Mouse (Mus musculus) intestine, embryonic 15.5 days (tissue): ENCODE data around the gene Cdk15. TPM values are rescaled to one million over a fixed set of nuclear protein-coding genes. Genes with fewer than 3 reads are reported as not detected.

ENCODE experiments used
- ATAC-seq: fragments of 200-750 bp; cut with Nextera tagmentation; 2 replicates; pipeline ENCODE4 v1.8.0; 2017; ENCODE audit warnings: moderate TSS enrichment, moderate library complexity
- H3K27ac ChIP-seq: fragments of 300-500 bp; sonication (generic); 2 replicates; pipeline ENCODE4 v1.5.1; 2015; ENCODE audit warnings: mild to moderate bottlenecking, inconsistent platforms
- H3K27me3 ChIP-seq: fragments of 300-500 bp; sonication (generic); replicated peaks from 2 replicates; pipeline ENCODE4 v1.6.1; 2015; ENCODE audit warnings: inconsistent platforms
- H3K36me3 ChIP-seq: fragments of 300-500 bp; sonication (generic); 2 replicates; pipeline ENCODE4 v1.6.1; 2015; ENCODE audit warnings: inconsistent platforms
- H3K4me1 ChIP-seq: fragments of 300-500 bp; sonication (generic); replicated peaks from 2 replicates; pipeline ENCODE4 v1.6.1; 2015; ENCODE audit warnings: inconsistent platforms
- H3K4me2 ChIP-seq: fragments of 300-500 bp; sonication (generic); replicated peaks from 2 replicates; pipeline ENCODE4 v1.6.1; 2015; ENCODE audit warnings: mild to moderate bottlenecking, inconsistent platforms
- H3K4me3 ChIP-seq: fragments of 300-500 bp; sonication (generic); replicated peaks from 2 replicates; pipeline ENCODE4 v1.5.1; 2015; ENCODE audit warnings: inconsistent platforms
- H3K9ac ChIP-seq: fragments of 300-500 bp; sonication (generic); 2 replicates; pipeline ENCODE4 v1.6.1; 2015; ENCODE audit warnings: inconsistent platforms
- H3K9me3 ChIP-seq: fragments of 300-500 bp; sonication (generic); 2 replicates; pipeline ENCODE4 v1.6.1; 2016; ENCODE audit warnings: inconsistent platforms
- WGBS: fragments of 180-500 bp; shearing (Covaris S2); methylation state at CpG from one replicate; pipeline ENCODE4 v1.1.7; 2015; 5-methylcytosine and 5-hydroxymethylcytosine counted together
- polyA plus RNA-seq: library from polyadenylated mRNA; unstranded; fragments of >200 nt; fragmentation: Nextera tagmentation; extraction: Ambion mirVana; gene quantifications from 2 replicates; pipeline ENCODE4 v1.2.1, GENCODE M21; 2015

Gene Cdk15
- polyA plus RNA-seq, 1 experiment from 2014 or later = 0.20 TPM

DNA sequence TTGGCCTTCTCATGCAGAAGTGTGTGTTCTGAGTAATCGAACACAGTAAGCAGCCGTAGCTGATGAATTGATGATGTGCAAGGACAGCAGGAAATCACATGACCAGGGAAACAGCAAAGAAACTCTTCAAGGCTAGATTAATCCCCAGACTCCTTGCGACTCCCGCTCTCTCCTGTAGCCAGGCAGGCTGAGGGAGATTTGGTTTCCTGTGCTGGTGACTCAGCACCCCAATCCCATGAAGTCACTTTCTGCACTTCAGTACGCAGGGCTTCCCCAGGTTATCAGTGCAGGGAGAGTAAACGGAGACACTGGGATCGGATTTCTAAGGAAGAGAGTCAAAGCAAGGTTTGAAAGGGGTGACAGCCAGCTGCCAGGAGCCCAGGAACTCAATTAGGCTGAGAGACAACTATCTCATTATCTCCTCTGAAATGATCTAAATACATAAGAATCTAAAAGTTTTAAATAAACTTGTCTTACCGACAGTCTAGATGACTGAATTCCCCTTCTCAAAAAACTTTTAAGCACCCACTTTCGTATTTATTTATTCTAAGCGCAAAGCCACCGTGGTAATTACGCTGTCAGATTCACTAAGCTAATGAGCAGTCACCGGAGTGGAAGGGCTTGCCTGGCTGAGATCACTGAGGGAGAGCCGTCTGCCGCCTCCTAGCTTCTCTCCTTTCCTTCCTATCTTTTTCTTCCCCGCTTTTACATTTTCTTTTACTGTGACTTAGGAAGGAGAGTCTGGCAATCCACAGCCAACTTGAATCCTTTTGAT is 84.3 kb downstream of the Cdk15 start:
- Histone ChIP-seq H3K9me3 (no peaks in the 10 kb centered on the region), H3K27me3 (no peaks in the 10 kb centered on the region), H3K36me3 (no peaks in the 10 kb centered on the region), H3K9ac (no peak overlapping the region), H3K4me2 (peak overlapping the region; percentile 34), H3K4me3 (no peak overlapping the region), H3K27ac (no peak overlapping the region), H3K4me1 (0 out of 2 replicates have a peak, but pooled peaks cover 8% of the 10 kb centered on the region)
- 0 out of 2 replicates have a peak, but pooled peaks have one; percentile 53 for ATAC-seq
- WGBS = 15% methylated on average over 16 of the region's 16 CpGs

DNA sequence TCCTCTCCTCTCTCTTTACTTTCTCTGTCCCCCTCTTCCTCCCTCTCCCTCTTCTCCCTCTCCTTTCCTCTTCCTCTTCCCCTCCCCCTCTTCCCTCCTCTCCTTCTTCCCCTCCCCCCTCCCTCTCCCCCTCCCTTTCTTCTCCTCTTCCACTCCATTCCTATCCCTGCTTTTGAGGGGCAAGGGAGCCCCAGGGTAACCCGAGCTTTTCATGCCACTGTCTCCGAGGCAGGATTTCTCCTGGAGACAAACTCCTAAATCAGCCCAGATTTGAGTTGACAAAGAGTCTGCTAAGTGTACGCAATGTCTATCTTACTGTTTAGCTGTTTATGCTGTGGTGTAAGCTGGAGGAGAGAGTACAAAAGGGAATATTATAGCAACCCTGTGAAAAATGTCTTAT is 85.0 kb downstream of the Cdk15 start:
- H3K4me1 ChIP-seq = 0 out of 2 replicates have a peak, but pooled peaks cover 8% of the 10 kb centered on the region
- no peaks in the 10 kb centered on the region for H3K36me3 ChIP-seq
- no peak overlapping the region for H3K4me3 ChIP-seq
- H3K27me3 ChIP-seq = no peaks in the 10 kb centered on the region
- H3K9me3 ChIP-seq = no peaks in the 10 kb centered on the region
- H3K4me2 ChIP-seq = no peak overlapping the region
- 35% methylated on average over 3 of the region's 3 CpGs for WGBS
- no peak overlapping the region for H3K9ac ChIP-seq
- ATAC-seq = no peak
- H3K27ac ChIP-seq = no peak overlapping the region

DNA sequence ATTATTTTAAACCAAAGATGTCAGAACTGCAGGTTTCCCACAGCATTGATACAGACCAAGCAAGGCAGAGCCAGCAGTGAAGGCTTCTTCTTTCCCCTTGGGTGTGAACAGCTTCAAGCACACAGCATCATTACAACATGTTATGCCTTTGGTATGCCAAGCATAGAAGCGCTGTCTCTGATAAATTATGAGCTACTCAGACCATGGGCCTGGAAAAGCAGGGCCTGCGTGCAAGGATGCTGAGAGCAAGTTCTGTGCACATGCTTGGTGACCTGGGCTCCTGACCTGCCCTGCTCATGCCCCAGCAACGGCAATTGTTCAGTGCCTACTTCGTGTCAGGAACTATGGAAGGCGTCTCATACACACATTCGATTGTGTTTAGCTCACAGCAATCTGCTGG is 85.4 kb downstream of the Cdk15 start:
- H3K4me2 ChIP-seq = no peak overlapping the region
- 62% methylated on average over 6 of the region's 6 CpGs for WGBS
- H3K27ac ChIP-seq = no peak overlapping the region
- H3K9me3 ChIP-seq = no peaks in the 10 kb centered on the region
- 0 out of 2 replicates have a peak, but pooled peaks cover 8% of the 10 kb centered on the region for H3K4me1 ChIP-seq
- no peak overlapping the region for H3K9ac ChIP-seq
- ATAC-seq = no peak
- no peaks in the 10 kb centered on the region for H3K36me3 ChIP-seq
- H3K4me3 ChIP-seq = no peak overlapping the region
- no peaks in the 10 kb centered on the region for H3K27me3 ChIP-seq

DNA sequence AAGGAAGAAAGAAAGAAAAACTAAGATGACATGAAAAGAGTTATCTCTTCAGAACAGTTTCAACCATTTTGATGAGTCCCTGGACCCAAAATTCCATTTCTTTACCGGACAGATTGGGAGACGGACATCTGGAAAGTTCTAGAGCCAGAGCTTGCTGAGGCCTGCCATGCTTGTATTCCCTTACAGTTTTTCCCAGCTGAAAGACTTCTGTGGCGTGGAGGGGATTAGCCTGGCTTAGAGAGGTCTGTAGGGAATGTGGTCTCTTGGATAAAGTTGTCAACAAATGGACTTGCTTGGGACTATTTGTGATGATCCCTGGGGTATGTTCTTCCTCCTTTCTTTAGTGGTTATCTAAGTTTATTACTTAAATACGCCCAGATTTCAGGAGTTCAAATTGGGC is 96.0 kb downstream of the Cdk15 start:
- Histone ChIP-seq H3K27me3 (no peaks in the 10 kb centered on the region), H3K4me3 (no peak overlapping the region), H3K36me3 (no peaks in the 10 kb centered on the region), H3K9me3 (no peaks in the 10 kb centered on the region), H3K4me2 (no peak overlapping the region), H3K27ac (no peak overlapping the region), H3K4me1 (no peaks in the 10 kb centered on the region), H3K9ac (no peak overlapping the region)
- ATAC-seq = no peak
- 78% methylated on average over 4 of the region's 4 CpGs for WGBS

DNA sequence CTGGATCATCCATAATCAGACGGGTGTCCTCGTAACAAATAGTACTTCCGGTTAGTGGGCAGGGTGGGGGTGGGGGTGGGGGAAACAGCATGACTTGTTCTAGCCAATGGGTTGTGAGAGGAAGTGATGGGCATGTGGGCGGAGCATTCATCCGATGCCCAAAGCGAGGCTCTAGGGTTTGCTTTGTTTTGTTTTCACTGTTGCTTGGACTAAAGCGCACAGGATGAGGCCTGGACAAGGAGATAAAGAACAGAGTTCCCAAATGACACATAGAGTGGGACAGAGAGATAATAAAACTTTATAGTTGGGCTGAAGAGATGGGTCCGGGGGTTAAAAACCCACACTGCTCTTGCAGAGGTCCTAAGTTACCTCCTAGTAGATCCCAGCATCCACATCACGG is 98.7 kb downstream of the Cdk15 start:
- 85% methylated on average over 9 of the region's 9 CpGs for WGBS
- H3K9me3 ChIP-seq = no peaks in the 10 kb centered on the region
- H3K9ac ChIP-seq = no peak overlapping the region
- no peaks in the 10 kb centered on the region for H3K27me3 ChIP-seq
- no peak overlapping the region for H3K4me2 ChIP-seq
- H3K36me3 ChIP-seq = no peaks in the 10 kb centered on the region
- H3K27ac ChIP-seq = no peak overlapping the region
- ATAC-seq = no peak
- H3K4me1 ChIP-seq = no peaks in the 10 kb centered on the region
- no peak overlapping the region for H3K4me3 ChIP-seq

DNA sequence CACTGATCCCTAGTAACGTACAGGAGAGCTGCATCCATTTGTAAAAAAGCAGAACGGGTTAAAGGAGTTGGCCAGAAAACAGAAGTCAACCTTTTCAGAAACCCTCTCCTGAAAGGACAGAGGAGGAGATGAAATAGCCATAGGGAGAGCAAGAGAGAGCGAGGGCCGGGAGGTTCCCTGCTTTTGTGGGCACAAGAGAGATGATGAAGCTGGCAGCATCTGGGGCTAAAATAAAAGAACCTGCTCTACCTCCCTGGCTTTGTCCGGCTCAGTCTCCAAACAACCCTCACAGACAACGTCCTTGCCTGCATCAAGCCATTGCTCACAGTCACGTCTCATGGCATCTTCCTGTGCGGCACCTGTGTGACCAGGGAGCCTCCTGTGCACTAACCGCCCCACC is 102.4 kb downstream of the Cdk15 start:
- Histone ChIP-seq H3K9ac (no peak overlapping the region), H3K4me3 (no peak overlapping the region), H3K27ac (no peak overlapping the region), H3K36me3 (no peaks in the 10 kb centered on the region), H3K9me3 (no peaks in the 10 kb centered on the region), H3K4me2 (no peak overlapping the region), H3K27me3 (no peaks in the 10 kb centered on the region), H3K4me1 (no peaks in the 10 kb centered on the region)
- ATAC-seq = no peak
- 88% methylated on average over 9 of the region's 9 CpGs for WGBS

DNA sequence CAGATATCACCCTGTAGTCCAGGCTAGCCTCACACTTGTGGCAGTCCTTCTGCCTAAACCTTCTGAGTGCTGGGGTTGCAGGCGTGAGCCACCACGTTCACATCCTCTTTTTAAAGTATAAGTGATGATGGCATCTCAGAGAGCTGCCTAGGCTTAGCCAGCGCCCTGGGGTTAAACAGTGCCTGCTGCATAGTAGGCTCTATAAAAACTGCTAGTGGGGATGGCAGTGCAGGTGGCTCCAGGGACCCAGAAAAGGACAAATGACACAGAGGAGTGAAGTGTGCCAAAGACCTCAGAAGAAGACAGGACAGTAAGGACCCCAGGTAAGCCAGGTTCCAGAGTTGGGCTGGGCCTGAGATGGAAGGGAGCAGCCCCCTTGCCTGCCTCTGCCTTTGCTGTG is 104.1 kb downstream of the Cdk15 start:
- Histone ChIP-seq H3K27me3 (no peaks in the 10 kb centered on the region), H3K27ac (no peak overlapping the region), H3K9ac (no peak overlapping the region), H3K36me3 (no peaks in the 10 kb centered on the region), H3K4me1 (no peaks in the 10 kb centered on the region), H3K4me3 (no peak overlapping the region), H3K4me2 (no peak overlapping the region), H3K9me3 (no peaks in the 10 kb centered on the region)
- WGBS = 79% methylated on average over 3 of the region's 3 CpGs
- no peak for ATAC-seq

DNA sequence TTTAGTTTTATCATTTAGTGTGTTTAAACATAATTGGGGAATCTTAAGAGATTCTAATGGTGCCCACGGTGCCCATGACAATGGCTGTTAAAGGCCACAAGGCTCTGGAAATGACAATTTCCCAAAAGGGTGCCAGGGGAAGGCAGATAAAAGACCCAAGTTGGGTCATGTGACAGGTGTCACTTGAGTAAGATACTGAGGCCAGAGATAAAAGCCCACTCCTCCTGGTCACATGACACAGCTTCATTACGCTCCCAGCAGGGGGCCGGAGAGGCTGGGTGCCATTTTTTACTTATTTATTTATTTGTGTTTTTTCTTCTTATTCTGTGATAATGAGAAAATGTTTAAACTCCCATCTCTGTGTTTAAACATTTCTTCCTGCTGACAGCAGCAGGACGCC is 104.8 kb downstream of the Cdk15 start:
- H3K27ac ChIP-seq = no peak overlapping the region
- no peak overlapping the region for H3K9ac ChIP-seq
- H3K4me3 ChIP-seq = no peak overlapping the region
- no peak for ATAC-seq
- no peaks in the 10 kb centered on the region for H3K27me3 ChIP-seq
- no peaks in the 10 kb centered on the region for H3K36me3 ChIP-seq
- WGBS = 69% methylated on average over 4 of the region's 4 CpGs
- no peaks in the 10 kb centered on the region for H3K4me1 ChIP-seq
- H3K9me3 ChIP-seq = no peaks in the 10 kb centered on the region
- no peak overlapping the region for H3K4me2 ChIP-seq

DNA sequence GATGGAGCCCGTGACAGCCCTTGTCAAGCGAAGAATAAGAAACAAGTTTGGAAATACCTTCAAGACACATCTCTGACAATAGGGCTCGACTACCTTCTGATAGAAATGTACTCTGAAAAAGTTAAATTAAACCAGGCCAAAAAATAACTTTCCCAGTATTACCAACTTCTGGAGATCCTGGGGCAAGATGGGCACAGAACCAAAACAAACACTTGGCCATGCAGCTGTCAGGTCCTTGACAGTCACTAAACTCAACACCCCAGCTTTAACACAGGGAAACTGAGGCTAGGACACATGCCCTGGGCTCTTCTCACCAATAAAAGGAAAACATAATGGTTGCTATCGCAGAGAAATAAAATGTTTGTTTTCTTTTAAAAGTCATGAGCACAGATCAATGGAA is 105.3 kb downstream of the Cdk15 start:
- H3K9ac ChIP-seq = no peak overlapping the region
- no peaks in the 10 kb centered on the region for H3K4me1 ChIP-seq
- H3K27me3 ChIP-seq = no peaks in the 10 kb centered on the region
- H3K4me2 ChIP-seq = no peak overlapping the region
- H3K27ac ChIP-seq = no peak overlapping the region
- H3K36me3 ChIP-seq = no peaks in the 10 kb centered on the region
- WGBS = 78% methylated on average over 4 of the region's 4 CpGs
- H3K4me3 ChIP-seq = no peak overlapping the region
- ATAC-seq = no peak
- H3K9me3 ChIP-seq = no peaks in the 10 kb centered on the region

DNA sequence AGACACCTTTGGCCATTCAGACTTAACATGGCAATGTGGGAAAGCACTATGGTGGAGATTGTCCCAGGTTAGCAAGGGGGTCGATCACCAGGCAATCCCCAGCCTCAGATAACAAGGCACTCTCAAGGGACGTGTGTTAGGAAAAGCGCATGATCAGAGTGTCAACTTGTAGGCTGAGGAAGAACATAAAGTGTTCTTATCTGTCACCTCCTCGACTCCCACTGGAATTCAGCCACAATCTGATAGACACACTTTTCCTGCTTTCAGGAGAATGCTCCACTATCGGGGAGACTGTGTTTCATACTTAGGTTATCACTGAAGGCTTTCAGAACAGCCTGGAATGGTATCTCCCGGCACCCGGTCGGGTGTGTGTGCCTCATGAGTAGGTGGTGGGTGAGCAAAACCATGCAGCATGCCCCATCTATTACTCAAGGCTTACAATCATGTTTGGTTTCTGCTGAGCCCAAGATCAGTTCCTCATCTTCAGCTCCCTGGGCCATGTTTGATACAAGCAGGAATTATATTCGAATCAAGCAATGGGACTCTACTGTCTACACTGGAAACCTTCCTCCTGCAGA is 107.8 kb downstream of the Cdk15 start:
- Histone ChIP-seq H3K4me1 (peaks cover 12% of the 10 kb centered on the region), H3K27ac (no peak overlapping the region), H3K4me3 (no peak overlapping the region), H3K9me3 (no peaks in the 10 kb centered on the region), H3K27me3 (no peaks in the 10 kb centered on the region), H3K36me3 (no peaks in the 10 kb centered on the region), H3K9ac (no peak overlapping the region), H3K4me2 (no peak overlapping the region)
- 56% methylated on average over 9 of the region's 9 CpGs for WGBS
- ATAC-seq = no peak

DNA sequence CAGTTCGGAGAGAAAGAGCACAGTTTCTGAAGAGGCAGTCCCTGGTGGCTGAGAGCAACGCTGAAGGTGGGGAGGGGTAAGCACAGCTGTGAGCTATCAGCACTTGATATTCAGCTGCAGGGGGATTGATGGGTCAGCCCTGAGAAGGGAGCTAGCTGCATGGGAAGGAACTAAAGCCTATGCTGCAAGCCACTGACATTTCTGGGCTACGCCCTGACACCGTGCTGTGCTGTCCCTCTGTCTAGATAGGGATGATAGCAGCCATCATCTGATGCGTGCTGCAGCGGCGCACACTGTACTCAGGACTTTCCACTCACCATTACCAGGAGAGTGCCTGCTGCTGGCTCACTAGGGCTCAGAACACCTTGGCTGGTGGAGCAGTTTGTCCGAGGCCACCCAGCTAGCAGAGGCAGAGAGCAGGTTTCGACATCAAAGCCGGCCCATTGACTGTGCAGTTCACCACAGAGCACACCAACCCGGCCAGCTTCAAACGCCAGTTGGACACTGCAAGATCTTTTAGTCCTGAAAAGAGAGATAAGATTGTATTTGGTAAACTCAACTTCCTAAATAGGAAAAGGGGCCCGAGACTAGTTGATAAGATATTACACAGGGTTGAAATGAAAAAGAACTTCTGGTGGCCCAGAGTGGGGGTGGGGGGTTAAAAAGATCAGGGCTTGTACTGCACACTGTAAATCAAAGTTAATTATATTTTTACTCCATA is 111.4 kb downstream of the Cdk15 start:
- Histone ChIP-seq H3K4me2 (peak overlapping the region; percentile 39; the same call in 1 of the 2 replicates), H3K27ac (0 out of 2 replicates have a peak overlapping the region, but pooled peaks have one; percentile 11), H3K4me3 (no peak overlapping the region), H3K9ac (no peak overlapping the region), H3K4me1 (peaks cover 12% of the 10 kb centered on the region), H3K27me3 (no peaks in the 10 kb centered on the region), H3K36me3 (no peaks in the 10 kb centered on the region), H3K9me3 (no peaks in the 10 kb centered on the region)
- 10% methylated on average over 13 of the region's 13 CpGs for WGBS
- ATAC-seq = peak; percentile 61

DNA sequence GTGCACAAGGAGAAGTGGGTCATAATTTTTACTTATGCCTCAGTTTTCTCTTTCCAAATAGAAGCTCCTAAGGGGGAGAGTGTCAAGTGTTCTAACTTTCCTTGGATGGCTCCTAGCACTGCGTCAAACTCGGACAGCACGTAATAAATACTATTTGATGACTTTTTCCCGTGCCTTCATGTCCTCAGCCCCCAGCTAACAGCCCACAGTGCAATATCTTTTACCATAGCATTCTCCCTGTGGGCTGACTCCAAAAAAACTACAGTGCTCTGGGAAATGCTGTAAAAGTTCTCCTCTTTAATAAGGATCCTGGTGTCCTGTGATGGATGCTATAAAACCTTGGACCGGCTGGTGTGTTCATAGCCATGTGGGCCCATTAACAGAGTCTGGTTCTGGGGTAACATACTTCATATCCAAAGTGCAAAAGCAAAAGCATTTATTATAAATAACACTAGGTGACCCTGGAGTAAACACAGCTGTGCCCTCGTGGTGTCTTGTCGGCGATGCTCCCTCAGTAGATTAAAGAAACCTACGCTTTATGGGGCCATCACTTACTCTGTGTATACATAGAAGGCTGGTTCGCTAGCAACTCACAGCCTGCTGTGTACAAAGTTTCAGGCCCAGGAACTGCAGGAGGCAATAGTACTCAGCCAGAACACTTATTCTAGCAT is 112.1 kb downstream of the Cdk15 start:
- ATAC-seq = peak; percentile 68
- Histone ChIP-seq H3K4me2 (no peak overlapping the region), H3K27me3 (no peaks in the 10 kb centered on the region), H3K27ac (0 out of 2 replicates have a peak overlapping the region, but pooled peaks have one; percentile 10), H3K36me3 (no peaks in the 10 kb centered on the region), H3K4me1 (peaks cover 12% of the 10 kb centered on the region), H3K9me3 (no peaks in the 10 kb centered on the region), H3K9ac (no peak overlapping the region), H3K4me3 (no peak overlapping the region)
- 23% methylated on average over 10 of the region's 10 CpGs for WGBS
